Mouse (Mus musculus): Measurements from ENCODE around the gene Olfr679.
A peak's percentile ranks its signal among the peaks of the same experiment; 100 is the strongest.
"Not testable (repeated sequence)": the region's sequence is repeated elsewhere in the genome, so short reads cannot be mapped to it uniquely, and the experiment has no call there.

Gene Olfr679

DNA sequence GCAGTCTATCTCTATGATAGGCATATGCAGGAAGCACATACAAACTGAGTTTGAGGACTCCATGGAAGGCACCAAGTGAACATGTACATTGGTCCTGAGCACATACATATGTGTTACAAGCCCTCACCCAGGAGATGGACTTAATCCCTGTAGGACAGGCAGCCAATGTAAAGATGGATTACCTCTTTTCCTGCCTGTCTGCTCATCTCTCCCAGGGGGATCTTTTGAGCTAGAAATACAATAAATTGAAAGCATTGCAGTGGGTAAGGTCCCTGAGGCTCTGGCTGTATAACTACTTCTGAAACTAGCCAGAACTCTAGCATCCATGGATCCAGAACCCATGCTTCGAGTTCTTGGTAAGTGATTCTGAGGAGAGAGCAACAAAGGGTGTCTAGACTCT lies at the start of gene Olfr679:
Gene Olfr679 (plus strand): TSS at position 301 of the 400 bp plus-strand sequence.
- no peak for DNase-seq (ENCODE audit: inconsistent ontology term)

DNA sequence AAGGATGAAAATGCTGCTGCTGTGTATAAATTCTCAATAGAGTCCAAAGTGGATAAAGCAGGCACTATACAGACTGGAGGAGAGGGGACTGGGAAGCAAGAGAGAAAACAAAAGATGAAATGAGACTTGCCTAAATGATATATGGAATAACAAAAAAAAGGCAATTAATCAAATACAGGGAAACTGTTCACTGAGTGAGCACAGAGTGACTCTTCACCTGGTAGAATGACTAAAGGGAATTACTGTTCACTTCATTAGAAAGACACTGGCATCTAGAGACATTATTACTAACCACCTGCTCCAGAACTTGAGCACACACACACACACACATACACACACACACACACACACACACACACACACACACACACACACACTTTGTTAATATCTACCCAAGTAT lies 48.6 kb upstream of the Olfr679 start, which contains the start of gene Olfr676:
Gene Olfr676 (plus strand): TSS at position 301 of the 400 bp plus-strand sequence.
- no peak for DNase-seq (ENCODE audit: inconsistent ontology term)

DNA sequence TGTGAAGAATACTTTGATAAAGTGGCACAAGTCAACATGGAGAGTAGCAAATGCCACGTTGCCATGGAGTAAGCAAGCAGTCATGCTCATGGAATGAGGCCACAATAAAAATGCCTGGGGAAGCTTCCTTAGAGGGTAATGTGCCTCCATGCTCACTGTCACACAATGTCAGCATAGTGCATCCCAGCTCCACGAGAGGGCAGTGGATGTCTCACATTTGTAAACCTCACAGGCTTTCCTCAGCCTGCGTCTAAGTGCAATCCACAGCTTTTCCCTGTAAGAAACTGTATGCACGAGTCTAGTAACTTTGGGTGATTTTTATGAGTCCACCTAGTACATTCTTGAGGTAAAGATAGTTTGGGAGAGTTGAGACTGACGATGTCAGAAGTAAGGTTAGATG lies 47.2 kb upstream of the Olfr679 start:
- peak; percentile 0 for DNase-seq (ENCODE audit: inconsistent ontology term)

DNA sequence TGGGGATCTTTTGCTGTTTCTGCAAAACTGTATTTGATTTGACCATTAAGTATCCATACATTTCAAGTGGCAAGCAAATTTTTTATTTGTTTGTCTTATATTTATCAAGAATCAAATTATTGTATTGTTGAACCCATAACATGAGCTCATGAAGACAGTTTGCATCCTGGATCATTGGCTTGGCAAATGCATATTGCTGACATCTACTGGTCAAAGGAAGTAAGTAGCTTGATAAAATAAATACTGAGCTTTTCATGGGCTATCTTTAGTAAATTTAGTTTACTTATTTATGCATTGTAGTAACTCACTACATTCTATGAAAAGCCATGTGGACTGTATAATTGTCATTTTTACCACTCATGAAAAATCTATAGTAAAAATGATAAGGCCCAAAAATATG lies 22.1 kb upstream of the Olfr679 start:
- DNase-seq (ENCODE audit: inconsistent ontology term), result no peak

DNA sequence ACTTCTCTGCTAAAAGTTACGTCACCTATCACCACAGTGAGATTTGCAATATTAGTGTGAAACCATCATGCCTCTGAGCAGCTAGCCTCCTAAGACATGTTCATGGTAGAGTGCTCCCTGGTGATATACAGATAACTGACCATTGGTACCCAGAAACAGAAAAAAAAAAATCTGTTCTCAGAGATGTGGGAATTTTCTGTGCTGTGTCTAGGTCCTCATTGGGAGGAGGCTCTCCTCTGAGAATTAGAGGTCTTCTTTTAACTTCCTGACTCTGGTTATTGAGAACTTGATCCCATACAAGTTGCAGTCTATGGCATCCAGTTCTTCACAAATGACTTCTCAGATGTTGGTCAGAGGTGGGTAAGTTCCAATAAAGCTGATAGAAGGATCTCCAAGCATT lies 16.8 kb upstream of the Olfr679 start, which contains the start of gene Olfr678:
Gene Olfr678 (plus strand): TSS at position 301 of the 400 bp plus-strand sequence.
- DNase-seq (ENCODE audit: inconsistent ontology term), result no peak

DNA sequence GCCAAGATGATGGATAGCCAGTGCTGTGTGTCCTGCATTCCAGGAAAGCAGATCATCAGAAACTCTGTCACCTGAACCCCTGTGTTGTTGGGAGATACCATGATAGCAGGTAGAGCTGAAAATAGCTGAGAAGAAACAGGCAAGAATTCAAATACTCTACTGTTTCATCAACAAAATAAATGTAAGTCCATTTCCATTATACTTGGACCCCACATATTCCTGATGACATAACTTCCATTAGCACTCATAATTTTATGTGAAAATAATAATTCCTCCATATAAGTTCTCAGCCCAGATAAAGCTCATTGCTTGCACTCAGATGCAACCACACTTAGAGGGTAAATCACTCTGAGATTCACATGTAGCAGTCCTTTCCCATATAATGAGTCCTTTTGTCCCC lies 11.7 kb downstream of the Olfr679 start, which contains the start of gene Olfr680-ps1:
Gene Olfr680-ps1 (minus strand): TSS at position 101 of the 400 bp plus-strand sequence.
- not testable (repeated sequence) for DNase-seq (ENCODE audit: inconsistent ontology term)

DNA sequence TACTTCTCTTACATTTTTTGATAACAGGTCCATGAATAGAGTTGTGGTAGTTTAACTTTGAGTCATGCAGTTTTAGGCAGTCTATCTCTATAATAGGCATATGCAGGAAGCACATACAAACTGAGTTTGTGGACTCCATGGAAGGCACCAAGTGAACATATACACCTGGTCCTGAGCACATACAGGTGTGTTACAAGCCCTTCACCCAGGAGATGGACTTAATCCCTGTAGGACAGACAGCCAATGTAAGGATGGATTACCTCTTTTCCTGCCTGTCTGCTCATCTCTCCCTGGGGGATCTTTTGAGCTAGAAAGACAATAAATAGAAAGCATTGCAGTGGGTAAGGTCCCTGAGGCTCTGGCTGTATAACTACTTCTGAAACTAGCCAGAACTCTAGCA lies 35.5 kb downstream of the Olfr679 start, which contains the start of gene Olfr681:
Gene Olfr681 (plus strand): TSS at position 301 of the 400 bp plus-strand sequence.
- DNase-seq (ENCODE audit: inconsistent ontology term), result no peak
